Mouse (Mus musculus): ENCODE results near the gene Prickle1.

The Prickle1 gene

GRCm38 (mm10) chr15:93502703-93503102 lies 93.0 kb downstream of the Prickle1 start:
- no peak for DNase-seq (ENCODE audit: low spot score)

DNA sequence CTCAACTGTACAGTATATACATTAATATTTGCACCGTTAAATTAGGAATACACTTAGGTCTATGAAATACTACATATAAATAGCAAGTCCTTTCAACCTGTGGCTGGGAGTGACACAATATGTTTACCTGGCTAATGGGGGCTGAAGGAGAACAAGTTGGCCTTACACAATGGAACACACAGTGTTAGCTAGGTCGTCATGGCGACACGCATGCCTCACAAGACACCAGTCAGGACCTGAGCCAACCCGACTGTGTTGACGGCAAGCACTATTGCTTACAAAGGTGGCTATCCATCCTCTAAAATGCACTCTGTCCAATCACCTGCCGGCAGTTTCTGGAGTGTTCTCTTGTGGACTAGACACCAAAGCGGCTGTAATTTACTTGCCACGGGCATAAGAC lies 95.8 kb downstream of the Prickle1 start:
- DNase-seq (ENCODE audit: low spot score) = no peak

DNA sequence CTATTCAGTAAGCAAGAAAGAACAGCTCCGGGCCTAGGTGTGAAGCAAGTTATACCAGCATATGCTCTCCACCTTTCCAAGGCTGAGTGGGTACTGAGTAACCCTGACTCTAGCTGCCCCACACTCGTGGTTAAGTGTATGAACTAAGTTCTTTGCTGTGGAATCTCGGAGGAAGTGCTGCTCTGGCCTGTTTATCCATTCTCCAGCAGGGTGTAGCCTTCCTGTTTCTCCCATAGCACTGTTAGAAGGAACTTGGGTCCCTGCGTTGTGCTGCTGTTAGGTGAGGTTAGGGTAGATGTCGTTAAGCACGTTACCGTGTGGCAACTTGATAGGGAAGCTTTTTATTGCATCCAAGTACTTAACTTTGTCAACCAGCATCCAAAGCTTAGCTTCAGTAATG lies 101.0 kb downstream of the Prickle1 start:
- DNase-seq (ENCODE audit: low spot score) = no peak

- no peak for DNase-seq (ENCODE audit: low spot score)
These were observed 106.1 kb downstream of the Prickle1 start for GRCm38 (mm10) chr15:93489597-93489996.

GRCm38 (mm10) chr15:93486066-93486465 lies 109.6 kb downstream of the Prickle1 start:
- no peak for DNase-seq (ENCODE audit: low spot score)

DNA sequence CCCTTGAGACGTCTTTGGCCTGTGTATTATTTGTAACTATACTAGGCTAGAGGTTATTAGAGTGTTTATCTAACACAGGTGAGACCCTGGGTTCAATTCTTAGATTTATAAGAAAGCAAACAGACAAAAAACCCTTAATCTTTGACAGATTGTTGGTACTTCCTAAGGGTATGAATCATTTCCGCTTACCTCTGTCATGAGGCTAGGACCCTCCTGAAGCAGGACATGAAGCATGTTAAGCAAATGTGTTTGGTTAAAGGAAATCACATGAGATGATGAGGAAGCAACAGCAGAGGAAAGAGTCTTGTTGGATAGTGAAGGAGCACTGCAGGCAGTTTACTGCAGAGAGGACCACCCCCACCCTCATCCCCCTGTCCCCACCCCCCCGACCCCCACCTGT lies 110.4 kb downstream of the Prickle1 start:
- no peak for DNase-seq (ENCODE audit: low spot score)

DNA sequence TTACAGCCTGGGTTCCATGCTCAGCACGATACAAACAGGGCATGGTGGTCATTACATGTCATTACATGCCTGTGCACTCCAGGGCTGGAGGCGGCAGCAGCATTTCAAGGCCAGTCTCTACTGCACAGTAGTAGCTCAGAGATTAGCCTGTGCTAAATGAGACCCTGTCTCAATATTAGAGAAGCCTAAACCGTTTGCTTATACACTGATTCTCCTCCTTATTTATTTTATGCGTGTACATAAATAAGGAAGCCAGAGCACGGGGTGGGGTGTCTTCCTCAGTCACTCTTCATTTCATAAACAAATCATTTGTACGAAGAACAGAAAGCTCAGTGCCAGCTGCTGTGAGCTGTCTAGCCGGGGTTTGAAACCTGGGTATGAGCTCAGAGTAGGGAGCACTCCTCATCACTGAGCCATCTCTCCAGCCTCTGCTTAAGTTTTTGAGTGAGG lies 111.4 kb downstream of the Prickle1 start:
- DNase-seq (ENCODE audit: low spot score) = no peak

DNA sequence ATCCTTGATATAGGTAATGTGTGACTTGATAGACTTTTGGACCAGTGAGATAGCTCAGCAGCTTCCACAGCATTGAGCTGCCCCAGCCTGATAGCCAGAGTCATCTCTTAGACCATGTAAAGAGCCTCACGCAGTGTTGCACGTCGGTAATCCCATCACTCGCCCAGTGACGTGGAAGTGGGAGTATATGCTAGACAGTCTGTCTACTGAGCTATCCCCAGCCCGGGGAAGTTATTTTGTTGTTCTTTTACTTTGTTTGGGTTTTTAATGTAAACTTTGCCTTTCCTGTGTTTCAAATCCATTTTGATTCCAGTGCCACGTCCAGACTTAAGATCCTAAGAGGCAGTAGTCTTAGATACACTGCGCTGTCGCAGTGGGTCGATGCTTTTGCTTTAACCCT lies 114.6 kb downstream of the Prickle1 start:
- no peak for DNase-seq (ENCODE audit: low spot score)

DNA sequence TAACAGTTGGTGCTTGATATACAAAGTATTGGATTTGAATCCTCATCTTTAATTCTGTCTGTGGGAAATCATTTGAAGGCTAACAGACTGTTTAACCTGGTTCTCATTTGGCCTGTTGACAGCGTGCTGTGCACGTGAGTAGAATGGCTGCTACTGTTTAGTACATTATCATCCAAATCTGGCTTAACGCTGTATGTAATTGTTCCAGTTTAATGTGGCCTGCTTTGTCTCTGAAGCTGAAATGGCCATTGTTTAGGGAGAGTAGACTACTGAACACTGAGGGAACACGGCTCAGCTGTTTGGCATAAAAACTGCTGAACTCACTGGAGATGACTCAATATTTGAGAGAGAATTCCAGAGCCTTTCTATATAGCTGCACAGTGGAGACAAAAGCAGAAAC lies 116.2 kb downstream of the Prickle1 start:
- no peak for DNase-seq (ENCODE audit: low spot score)

- no peak for DNase-seq (ENCODE audit: low spot score)
These were observed 117.0 kb downstream of the Prickle1 start for GRCm38 (mm10) chr15:93478676-93479075.

DNA sequence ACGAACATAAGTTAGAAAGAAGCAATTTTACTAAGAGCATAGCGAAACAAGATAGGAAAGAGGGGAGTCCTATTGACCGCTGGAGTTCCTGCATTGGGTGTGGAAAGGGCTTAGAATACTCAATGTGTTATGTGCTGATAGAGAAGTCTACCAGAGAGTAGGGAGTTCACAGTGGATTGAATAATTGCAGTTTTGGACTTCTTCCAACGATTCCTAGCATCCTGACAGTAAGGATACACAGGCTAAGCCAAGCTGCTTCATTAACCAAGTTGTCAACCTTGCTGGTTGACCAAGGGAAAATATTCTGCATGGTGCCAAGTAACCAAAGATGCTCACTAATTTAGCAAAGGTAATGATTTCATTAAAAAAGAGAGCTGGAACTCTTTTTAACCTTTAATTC lies 118.0 kb downstream of the Prickle1 start:
- no peak for DNase-seq (ENCODE audit: low spot score)

DNA sequence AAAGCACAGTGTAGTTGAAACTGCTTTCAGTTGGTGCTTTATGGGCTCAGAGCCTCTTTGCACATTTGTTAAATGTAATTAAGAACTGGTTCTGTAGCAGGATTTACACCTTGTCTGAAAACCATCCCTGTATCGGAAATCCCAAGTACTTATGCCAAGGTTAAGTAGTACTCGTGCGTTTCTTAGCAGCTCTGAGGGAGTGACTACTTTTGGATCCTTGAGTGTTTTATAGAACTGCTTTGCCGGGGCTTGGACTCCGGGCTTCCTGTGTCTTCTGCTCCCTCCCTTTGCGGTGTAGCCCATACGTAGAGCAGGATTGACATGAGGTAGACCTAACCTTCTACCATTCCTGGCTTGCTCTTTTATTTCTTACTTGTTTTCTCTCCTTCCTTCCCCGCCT lies 120.0 kb downstream of the Prickle1 start:
- DNase-seq (ENCODE audit: low spot score) = no peak

- no peak for DNase-seq (ENCODE audit: low spot score)
These were observed 121.4 kb downstream of the Prickle1 start for GRCm38 (mm10) chr15:93474277-93474676.

DNA sequence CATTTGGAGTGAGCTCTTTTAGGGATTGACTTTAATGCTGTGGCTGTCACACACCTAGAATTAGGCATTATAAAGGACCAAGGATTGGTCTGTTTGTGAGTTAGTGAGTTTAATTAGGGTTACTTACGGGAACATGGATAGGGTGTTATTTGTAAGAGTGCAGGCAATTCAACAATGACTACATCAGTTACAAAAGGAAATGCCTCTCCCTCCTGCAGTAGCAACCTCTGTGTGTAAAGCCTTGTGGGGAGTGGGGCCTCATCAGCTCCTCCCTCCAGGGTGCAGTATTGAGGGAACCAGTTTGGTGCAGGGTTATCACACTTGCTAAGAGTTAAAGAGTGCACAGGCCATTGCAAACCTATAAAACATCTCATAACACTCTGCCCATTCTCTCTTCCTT lies 123.6 kb downstream of the Prickle1 start:
- no peak for DNase-seq (ENCODE audit: low spot score)

- no peak for DNase-seq (ENCODE audit: low spot score)
These were observed 124.0 kb downstream of the Prickle1 start for GRCm38 (mm10) chr15:93471651-93472050.

- DNase-seq (ENCODE audit: low spot score) = no peak
These were observed 134.6 kb downstream of the Prickle1 start for GRCm38 (mm10) chr15:93461066-93461465.

DNA sequence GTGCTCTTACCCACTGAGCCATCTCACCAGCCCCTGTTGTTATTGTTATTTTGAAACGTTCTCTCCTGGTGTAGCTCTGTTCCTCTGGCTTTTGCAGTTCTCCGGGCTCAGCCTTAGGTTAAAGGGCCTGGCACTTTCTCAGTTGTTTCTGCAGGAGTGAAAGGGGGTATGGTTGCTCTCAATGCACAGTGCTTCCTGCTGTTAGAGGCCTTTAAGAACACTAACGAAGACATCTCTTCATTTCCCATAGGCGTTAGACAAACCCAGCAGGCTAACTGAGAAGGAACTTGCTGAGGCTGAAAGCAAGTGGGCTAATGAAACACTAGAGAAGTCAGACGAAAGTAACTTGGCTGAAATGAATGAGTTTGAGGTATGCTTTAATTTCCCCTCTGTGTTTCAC lies 136.3 kb downstream of the Prickle1 start:
- no peak for DNase-seq (ENCODE audit: low spot score)

GRCm38 (mm10) chr15:93456005-93456404 lies 139.7 kb downstream of the Prickle1 start:
- no peak for DNase-seq (ENCODE audit: low spot score)

DNA sequence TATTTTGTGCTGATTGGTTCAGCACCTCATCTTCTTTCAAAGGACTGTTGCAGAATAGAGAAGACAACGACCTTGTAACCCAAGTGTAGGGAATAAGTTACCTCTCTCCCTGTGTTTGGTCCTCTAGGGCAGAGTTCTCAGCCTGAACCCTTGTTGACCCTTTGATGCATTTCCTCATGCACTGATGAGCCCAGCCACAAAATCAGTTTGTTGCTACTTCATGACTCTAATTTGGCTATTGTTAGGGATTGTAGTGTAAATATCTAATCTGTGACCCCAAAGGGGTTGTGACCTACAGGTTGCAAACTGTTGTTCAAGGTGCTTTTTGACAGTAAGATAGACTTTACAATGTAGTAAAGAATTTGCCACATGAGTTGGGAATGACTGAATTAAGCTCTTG lies 142.4 kb downstream of the Prickle1 start:
- DNase-seq (ENCODE audit: low spot score) = no peak

Data from yolk sac, embryonic 10.5 days (tissue).